Mouse (Mus musculus) cerebellum, adult 2 months (tissue): ENCODE measurements around the gene Maip1.

Experiments
- CTCF ChIP-seq: fragments of 200-500 bp; IDR thresholded peaks from 2 replicates; pipeline ENCODE4 v1.5.1; 2011; ENCODE audit warnings: low read depth, mild to moderate bottlenecking, control low read depth, low read length, moderate library complexity, borderline replicate concordance; ENCODE audit not compliant: insufficient read depth
- POLR2A ChIP-seq: fragments of 200-500 bp; IDR thresholded peaks from 2 replicates; pipeline ENCODE4 v1.6.1; 2011; ENCODE audit warnings: low read length, control low read depth, borderline replicate concordance; ENCODE audit not compliant: insufficient read depth

DNA sequence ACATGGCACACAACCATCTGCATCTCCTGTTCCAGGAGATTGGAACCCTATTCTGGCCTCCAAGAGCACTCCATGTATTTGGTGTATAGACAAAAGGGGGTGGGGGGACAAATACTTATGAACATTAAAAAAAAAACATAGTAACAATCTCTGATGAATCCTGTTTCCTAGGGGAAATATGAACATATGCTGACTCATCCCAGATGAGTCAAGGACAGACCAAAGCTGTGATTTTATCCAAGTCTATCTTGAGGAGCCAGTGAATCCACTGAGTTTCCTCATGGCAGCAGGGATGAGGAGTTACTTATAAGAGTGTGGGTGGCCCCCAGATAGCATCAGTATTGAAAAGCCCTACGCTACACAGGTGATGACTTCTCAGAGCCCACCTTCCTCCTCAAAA is 44.1 kb downstream of the Maip1 start:
- no peak for TF ChIP-seq POLR2A
- TF ChIP-seq CTCF, result no peak
